Mouse (Mus musculus): ENCODE results near the gene Il17a. TPM values are rescaled to one million over a fixed set of nuclear protein-coding genes. Genes with fewer than 3 reads are reported as not detected.

Il17a gene
- polyA plus RNA-seq, 1 experiment from 2014 or later: not detected

- no peaks in the 10 kb centered on the region for H3K27me3 ChIP-seq (ENCODE audit: insufficient read depth, low read length)
- TF ChIP-seq CTCF (IDR thresholded peaks at IDR 0.05; ENCODE audit: low read depth): no peak
- WGBS: 80% methylated on average over 6 of the region's 6 CpGs
- H3K36me3 ChIP-seq (ENCODE audit: insufficient read depth): no peaks in the 10 kb centered on the region
- ATAC-seq (ENCODE audit: insufficient read depth) (no peak), DNase-seq (no peak)
- no peak overlapping the region for H3K4me3 ChIP-seq (ENCODE audit: low read depth, low read length)
- no peaks in the 10 kb centered on the region for H3K4me1 ChIP-seq (ENCODE audit: insufficient read depth)
- no peaks in the 10 kb centered on the region for H3K9me3 ChIP-seq (ENCODE audit: low read depth, low read length)
- H3K9ac ChIP-seq: no peak overlapping the region
- H3K4me2 ChIP-seq: no peak overlapping the region
- no peak overlapping the region for H3K27ac ChIP-seq (ENCODE audit: low read depth)
Measured at GRCm38 (mm10) chr1:20693634-20694313, 36.9 kb upstream of the Il17a start.

DNA sequence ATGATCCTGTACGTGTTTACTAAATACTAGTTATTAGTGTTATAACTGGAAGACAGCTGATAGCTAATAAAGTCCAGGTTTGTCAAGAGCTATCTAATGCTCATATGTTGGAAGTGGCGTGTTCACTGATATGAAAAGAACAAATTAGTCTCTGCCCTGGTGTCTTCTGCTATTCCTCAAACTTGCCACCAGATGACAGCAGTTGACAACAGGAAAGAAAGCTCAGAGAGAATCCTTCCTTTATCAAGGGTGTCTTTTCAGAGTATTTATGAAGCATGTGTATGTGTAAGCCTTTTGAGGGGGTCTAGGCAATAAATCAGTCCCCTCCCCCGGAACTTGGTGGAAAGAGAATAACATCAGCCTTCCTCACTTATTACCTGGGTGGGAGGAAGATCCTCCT is 30.7 kb upstream of the Il17a start:
- 64% methylated on average over 3 of the region's 3 CpGs for WGBS
- no peak overlapping the region for H3K4me2 ChIP-seq

DNA sequence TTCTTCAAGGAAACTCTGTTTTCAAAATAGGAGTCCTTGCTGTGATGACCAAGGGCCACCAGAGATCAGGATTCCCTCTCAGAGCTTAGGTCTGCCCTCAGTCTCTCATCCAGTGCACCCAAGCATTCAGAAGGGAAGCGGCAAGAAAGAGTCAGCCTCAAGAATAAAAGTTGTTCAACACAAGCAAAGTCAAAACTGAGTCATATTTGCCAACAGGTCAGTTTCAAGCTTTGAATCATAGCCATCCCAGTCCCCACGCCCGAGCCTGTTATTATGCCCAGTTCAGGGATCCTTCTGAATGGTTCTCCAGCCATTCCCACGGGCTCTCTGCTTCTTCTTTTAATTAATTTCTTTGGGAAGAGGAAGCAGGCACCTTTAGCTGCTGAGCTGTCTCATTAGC is 5.9 kb downstream of the Il17a start:
- TF ChIP-seq CTCF (IDR thresholded peaks at IDR 0.05; ENCODE audit: low read depth): no peak
- no peaks in the 10 kb centered on the region for H3K27me3 ChIP-seq (ENCODE audit: insufficient read depth, low read length)
- ATAC-seq (ENCODE audit: insufficient read depth) (no peak), DNase-seq (no peak)
- WGBS: 79% methylated on average over 4 of the region's 4 CpGs
- no peak overlapping the region for H3K27ac ChIP-seq (ENCODE audit: low read depth)
- H3K36me3 ChIP-seq (ENCODE audit: insufficient read depth): no peaks in the 10 kb centered on the region
- H3K9ac ChIP-seq: no peak overlapping the region
- no peaks in the 10 kb centered on the region for H3K4me1 ChIP-seq (ENCODE audit: insufficient read depth)
- H3K4me2 ChIP-seq: no peak overlapping the region
- H3K9me3 ChIP-seq (ENCODE audit: low read depth, low read length): no peaks in the 10 kb centered on the region
- no peak overlapping the region for H3K4me3 ChIP-seq (ENCODE audit: low read depth, low read length)

More for the DNA sequence above, 30.7 kb upstream of the Il17a start:
- ATAC-seq (ENCODE audit: insufficient read depth) (no peak), DNase-seq (peak; percentile 32)
- no peaks in the 10 kb centered on the region for H3K9me3 ChIP-seq (ENCODE audit: low read depth, low read length)
- no peaks in the 10 kb centered on the region for H3K36me3 ChIP-seq (ENCODE audit: insufficient read depth)
- H3K27me3 ChIP-seq (ENCODE audit: insufficient read depth, low read length): no peaks in the 10 kb centered on the region
- H3K9ac ChIP-seq: no peak overlapping the region
- no peaks in the 10 kb centered on the region for H3K4me1 ChIP-seq (ENCODE audit: insufficient read depth)
- peak; percentile 60 for TF ChIP-seq CTCF (IDR thresholded peaks at IDR 0.05; ENCODE audit: low read depth)
- H3K4me3 ChIP-seq (ENCODE audit: low read depth, low read length): no peak overlapping the region
- H3K27ac ChIP-seq (ENCODE audit: low read depth): no peak overlapping the region

- H3K36me3 ChIP-seq (ENCODE audit: insufficient read depth): no peaks in the 10 kb centered on the region
- no peak overlapping the region for H3K9ac ChIP-seq
- no peaks in the 10 kb centered on the region for H3K9me3 ChIP-seq (ENCODE audit: low read depth, low read length)
- ATAC-seq (ENCODE audit: insufficient read depth) (no peak), DNase-seq (peak; percentile 32)
- H3K27me3 ChIP-seq (ENCODE audit: insufficient read depth, low read length): no peaks in the 10 kb centered on the region
- no peak overlapping the region for H3K4me2 ChIP-seq
- 84% methylated on average over 2 of the region's 2 CpGs for WGBS
- no peaks in the 10 kb centered on the region for H3K4me1 ChIP-seq (ENCODE audit: insufficient read depth)
- peak; percentile 33 for TF ChIP-seq CTCF (IDR thresholded peaks at IDR 0.05; ENCODE audit: low read depth)
- no peak overlapping the region for H3K27ac ChIP-seq (ENCODE audit: low read depth)
- no peak overlapping the region for H3K4me3 ChIP-seq (ENCODE audit: low read depth, low read length)
Measured at GRCm38 (mm10) chr1:20738483-20738882, 7.8 kb downstream of the Il17a start.

- Histone ChIP-seq H3K27me3 (ENCODE audit: insufficient read depth, low read length) (no peaks in the 10 kb centered on the region), H3K9ac (no peak overlapping the region), H3K36me3 (ENCODE audit: insufficient read depth) (no peaks in the 10 kb centered on the region), H3K4me1 (ENCODE audit: insufficient read depth) (no peaks in the 10 kb centered on the region), H3K27ac (ENCODE audit: low read depth) (no peak overlapping the region), H3K4me3 (ENCODE audit: low read depth, low read length) (no peak overlapping the region), H3K4me2 (no peak overlapping the region), H3K9me3 (ENCODE audit: low read depth, low read length) (no peaks in the 10 kb centered on the region)
- 36% methylated on average over 3 of the region's 3 CpGs for WGBS
- ATAC-seq (ENCODE audit: insufficient read depth) (no peak), DNase-seq (no peak)
- no peak for TF ChIP-seq CTCF (IDR thresholded peaks at IDR 0.05; ENCODE audit: low read depth)
Measured at GRCm38 (mm10) chr1:20740496-20740998, 9.8 kb downstream of the Il17a start.

DNA sequence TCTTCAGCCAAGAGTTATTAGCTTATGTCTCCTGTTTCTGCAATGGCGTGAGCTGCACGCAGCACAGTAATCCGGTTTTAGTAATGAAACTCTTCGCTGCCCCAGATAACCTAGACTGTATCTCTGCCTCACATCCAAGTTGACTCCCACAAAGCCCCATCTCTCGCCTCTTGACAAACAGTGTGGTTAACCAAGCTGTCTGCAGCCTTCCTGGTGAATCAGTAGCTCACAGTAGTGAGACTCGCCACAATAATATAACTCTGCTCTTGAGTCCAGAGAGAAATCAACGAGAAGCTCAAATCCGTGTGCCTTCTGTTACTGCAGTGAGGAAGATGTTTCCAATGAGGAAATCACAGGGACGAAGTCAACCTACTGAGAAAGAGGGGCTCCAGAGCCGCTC is 23.7 kb downstream of the Il17a start:
- no peak for TF ChIP-seq CTCF (IDR thresholded peaks at IDR 0.05; ENCODE audit: low read depth)
- no peak overlapping the region for H3K4me2 ChIP-seq
- H3K4me3 ChIP-seq (ENCODE audit: low read depth, low read length): no peak overlapping the region
- no peak overlapping the region for H3K9ac ChIP-seq
- H3K36me3 ChIP-seq (ENCODE audit: insufficient read depth): no peaks in the 10 kb centered on the region
- no peaks in the 10 kb centered on the region for H3K4me1 ChIP-seq (ENCODE audit: insufficient read depth)
- ATAC-seq (ENCODE audit: insufficient read depth) (no peak), DNase-seq (no peak)
- H3K27ac ChIP-seq (ENCODE audit: low read depth): no peak overlapping the region
- WGBS: 77% methylated on average over 10 of the region's 10 CpGs
- H3K27me3 ChIP-seq (ENCODE audit: insufficient read depth, low read length): no peaks in the 10 kb centered on the region
- no peaks in the 10 kb centered on the region for H3K9me3 ChIP-seq (ENCODE audit: low read depth, low read length)

DNA sequence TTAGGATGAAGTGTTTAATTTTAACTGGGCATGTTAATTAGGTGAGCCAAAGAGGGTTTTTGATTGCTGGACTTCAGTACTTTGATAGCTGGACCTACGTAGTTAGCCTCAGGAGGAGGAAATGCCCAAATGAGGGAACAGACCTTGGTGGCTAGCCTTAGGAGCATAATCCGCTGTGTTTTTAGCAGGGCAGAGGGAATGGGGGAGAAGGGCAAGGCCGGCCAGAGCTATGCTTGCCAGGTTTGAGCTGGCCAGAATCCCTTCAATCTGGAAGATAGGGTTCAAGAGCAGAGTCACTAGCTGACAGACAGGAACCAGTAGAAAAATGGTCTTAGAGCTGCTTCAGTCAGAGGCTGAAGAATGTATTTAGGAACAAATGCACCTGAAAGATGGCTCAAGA is 26.9 kb downstream of the Il17a start:
- ATAC-seq (ENCODE audit: insufficient read depth) (no peak), DNase-seq (no peak)
- no peak overlapping the region for H3K9ac ChIP-seq
- H3K4me2 ChIP-seq: no peak overlapping the region
- no peak overlapping the region for H3K4me3 ChIP-seq (ENCODE audit: low read depth, low read length)
- WGBS: 68% methylated on average over 3 of the region's 3 CpGs
- H3K9me3 ChIP-seq (ENCODE audit: low read depth, low read length): no peaks in the 10 kb centered on the region
- no peaks in the 10 kb centered on the region for H3K27me3 ChIP-seq (ENCODE audit: insufficient read depth, low read length)
- no peaks in the 10 kb centered on the region for H3K36me3 ChIP-seq (ENCODE audit: insufficient read depth)
- H3K27ac ChIP-seq (ENCODE audit: low read depth): no peak overlapping the region
- no peak for TF ChIP-seq CTCF (IDR thresholded peaks at IDR 0.05; ENCODE audit: low read depth)
- H3K4me1 ChIP-seq (ENCODE audit: insufficient read depth): no peaks in the 10 kb centered on the region
